Mouse (Mus musculus): ENCODE measurements at regions not wholly inside any gene's neighbourhood (a gene's known extent, or its start where the extent isn't known, plus 50 kb on each side); places are given as distances from the start of the nearest gene placed in this dataset.

GRCm38 (mm10) chr15:84609825-84610442 is 52.3 kb upstream of the Rtl6 start:
- TF ChIP-seq POLR2A (IDR thresholded peaks at IDR 0.05; ENCODE audit: insufficient read depth, low read depth, low read length): no peak
- TF ChIP-seq CTCF (IDR thresholded peaks at IDR 0.05): no peak
